Mouse (Mus musculus): ENCODE data around the gene Sipa1l3.
A peak's percentile ranks its signal among the peaks of the same experiment; 100 is the strongest.

Gene Sipa1l3

DNA sequence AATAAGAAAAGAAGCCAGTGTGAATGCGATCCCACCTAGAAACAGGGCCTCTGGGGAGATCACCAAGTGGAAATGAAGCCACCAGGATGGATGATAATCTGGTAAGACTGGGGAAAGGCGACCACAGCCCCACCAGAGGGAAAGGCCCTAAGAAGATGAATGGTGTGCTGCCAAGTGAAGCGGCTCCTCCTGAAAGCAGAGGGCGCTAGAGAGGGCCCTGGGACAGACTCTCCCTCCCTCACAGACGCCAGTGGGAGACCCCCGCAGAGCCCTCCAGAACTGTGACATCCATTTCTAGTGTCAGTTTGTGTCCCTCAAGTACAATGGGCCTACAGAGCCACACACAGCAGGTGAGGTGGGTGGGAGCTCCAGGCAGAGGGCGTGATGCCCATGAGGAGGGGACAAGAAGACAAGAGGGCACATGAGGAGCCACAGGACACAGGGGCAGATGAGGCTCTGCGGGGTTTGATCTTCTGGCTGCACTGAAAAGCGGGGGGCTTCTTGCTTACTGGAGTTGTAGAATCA, 181.6 kb downstream of the Sipa1l3 start:
- no peak for DNase-seq (ENCODE audit: low read depth, low spot score)

DNA sequence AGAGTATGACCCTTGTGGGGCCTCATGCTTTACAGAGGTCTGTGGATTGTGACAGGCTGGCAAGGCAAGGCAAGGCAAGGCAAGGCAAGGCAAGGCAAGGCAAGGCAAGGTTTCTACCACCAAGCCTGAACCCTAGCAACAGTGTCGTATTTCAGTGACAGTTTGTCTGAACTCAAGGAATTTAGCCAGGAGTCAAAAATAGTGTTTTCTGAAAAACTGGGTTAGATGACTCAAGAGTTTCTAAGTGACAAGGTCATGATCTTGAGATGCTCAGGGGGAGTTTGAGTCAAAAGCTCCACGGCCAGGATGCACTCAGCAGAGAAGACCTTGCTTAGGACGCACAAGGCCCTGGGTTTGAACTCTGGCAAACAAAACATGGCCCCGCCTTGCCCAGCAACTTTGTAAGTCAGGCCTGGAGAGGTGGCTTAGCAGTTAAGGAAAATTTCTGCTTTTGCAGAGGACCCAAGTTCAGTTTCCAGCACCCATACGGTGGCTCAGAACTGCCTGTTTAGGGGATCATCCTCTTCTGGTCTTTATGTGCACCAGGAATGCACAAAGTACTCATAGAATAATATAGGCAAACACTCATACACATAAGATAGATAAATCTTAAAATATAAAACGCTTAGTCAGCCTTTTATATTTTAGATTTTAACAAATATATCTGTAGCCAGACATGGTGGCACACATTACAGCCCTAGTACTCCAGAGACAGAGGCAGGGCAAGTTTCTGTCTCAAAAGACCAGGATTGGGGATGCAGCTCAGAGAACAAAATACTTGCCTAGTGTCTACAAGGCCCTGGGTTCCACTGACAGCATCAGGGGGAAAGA, 182.4 kb downstream of the Sipa1l3 start:
- no peak for DNase-seq (ENCODE audit: low read depth, low spot score)

DNA sequence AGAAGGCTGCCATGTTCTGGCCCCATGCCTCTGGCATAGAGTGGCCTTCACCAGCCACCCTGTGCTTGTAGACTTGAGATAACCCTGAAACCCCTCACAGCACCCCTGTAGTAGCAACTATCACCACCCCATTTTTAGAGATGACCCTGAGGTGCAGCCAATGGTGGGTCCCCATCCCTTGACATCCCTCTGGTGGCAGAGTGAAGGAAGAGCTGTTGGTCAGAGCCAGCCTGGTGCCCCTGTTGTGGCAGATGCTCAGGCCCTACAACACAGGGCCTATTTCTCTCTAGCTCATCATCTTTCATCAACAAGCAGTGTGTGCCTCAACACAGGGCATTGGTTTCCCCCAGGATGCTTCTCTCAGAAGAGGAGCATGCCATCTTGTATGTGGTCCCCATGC, 183.2 kb downstream of the Sipa1l3 start:
- DNase-seq (ENCODE audit: low read depth, low spot score), result no peak

DNA sequence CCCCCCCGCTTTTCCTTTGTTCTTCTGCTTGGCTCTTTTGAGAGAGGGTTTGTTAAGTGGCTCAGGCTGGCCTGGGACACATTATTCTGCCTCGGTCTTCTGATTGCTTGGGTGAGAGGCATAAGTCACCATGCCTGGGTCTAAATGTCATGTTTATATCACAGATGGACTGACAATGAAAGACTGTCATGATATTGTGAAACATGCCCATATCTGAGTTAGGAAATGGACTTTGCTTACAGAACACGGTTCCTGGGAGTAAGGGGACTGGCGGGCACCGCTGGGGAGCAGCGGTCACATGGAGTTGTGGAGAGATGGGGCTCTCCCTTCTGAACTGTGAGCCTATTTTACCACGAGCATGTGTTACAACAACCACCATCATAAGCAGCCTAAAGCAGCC, 184.3 kb downstream of the Sipa1l3 start:
- DNase-seq (ENCODE audit: low read depth, low spot score), result no peak

DNA sequence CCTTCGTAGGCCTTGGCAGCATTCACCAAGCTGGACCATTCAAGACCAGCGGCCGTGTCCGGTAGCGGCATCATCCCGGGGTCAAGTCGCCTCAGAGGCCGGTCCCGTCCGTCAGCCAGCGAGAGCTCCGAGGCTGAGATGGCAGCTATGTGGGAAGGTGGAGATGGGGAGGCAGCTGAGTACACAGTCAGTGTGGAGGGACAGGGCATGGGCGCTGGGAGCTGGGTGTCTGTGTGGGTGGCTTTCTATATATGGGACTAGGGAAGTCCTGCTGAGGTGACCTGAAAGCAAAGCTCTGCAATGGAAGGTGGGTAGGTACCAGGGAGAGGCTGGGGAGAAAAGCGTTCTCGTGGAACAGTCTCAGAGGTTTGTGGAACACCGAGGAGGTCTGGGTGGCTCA, 189.5 kb downstream of the Sipa1l3 start:
- no peak for DNase-seq (ENCODE audit: low read depth, low spot score)

DNA sequence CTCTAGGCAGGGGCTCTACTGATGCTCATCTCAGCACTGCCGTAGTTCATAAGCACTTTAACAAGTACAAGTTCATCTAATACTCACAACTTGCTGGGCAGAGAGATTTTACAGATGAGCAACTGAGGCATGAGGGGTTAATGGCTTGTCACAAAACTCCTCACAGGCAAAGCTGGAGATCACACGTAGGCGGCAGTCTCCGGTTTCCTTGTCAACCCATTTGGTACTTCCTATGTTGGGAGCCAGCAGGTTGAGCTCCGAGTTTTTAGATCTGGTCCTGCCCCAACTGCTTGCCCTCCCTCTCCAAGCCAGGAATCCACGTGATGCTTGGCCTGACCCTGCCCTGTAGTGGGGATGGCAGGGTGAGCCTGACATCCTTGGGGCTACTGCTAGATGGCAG, 191.4 kb downstream of the Sipa1l3 start:
- DNase-seq (ENCODE audit: low read depth, low spot score), result no peak

DNA sequence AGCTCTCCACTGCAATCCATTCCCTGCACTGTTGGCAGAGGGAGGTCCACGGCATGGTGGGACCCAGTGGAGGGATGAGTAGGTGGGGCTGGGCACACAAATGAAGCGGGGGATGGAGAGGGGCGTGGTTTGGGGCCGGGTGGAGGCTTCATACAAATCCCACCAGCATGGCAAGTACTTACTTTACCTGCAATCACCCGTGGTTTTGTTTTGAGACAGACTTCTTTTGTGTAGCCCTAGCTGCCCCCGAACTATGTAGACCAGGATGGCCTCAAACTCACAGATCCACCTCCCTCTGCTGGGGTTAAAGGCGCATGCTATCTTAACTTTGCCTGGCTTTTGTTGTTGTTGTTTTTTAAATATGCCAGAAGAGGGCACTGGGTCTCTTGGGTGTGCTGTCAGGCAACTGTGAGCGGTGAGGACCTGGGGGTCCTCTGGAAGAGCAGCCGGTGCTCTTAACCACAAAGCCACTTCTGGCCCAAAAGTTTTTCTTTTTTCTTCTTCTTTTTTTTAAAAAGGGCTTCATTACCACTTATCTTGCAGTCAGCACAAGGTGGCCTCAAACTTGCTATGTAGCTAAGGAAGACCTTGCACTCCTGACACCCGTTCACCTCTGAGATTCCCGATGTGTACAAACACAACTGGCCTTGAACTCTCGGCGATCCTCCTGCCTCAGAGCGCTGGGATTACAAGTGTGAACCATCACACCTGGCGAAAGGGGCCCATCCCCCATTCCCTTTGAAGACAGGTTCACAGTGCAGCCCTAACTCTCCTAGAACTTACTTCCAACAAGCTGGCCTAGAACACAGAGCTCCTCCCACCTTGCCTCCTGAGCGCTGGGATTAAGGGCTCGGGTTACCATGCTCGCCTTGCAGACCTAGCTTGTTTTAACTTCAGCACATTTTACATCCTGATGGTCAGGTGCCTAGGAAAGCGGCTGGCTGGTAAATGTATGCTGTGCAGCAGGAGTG, 198.8 kb downstream of the Sipa1l3 start:
- no peak for DNase-seq (ENCODE audit: low read depth, low spot score)

DNA sequence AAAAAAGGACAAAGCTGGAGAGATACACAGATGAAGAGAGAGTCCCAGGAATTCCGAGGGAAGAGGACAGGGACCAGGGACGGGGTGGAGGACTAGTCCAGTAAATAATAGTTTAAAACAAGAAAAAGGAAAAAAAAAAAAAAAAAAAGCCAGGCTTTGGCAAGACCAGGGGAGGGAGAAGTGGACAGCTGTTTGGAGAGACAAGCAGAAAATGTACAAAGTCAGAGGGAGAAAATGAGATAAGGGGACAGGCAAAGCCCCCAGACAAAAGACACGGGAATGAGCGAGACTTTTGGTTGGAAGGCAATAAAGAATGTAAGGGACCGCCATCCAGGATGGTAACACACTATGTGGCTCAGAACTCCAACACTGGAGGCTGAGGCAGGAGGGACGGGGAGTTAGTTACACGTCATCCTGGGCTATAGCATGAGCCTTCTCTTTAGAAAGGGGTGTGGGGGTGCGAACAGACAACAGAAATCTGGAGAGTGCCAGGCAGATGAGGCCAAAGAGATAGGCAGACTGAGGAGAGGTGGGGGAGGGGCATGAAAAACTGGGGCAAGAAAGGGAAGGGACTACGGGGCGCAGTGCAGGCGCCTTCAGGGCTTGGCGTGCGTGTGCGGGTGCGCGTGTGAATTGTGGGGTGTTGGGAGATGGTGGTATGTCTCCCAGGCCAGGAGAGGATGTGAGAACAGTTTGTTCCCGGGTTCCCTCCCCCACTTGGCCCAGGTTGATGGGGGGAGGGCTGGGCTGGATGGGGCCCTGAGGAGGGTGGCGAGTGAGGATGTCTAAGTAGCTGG, 200.1 kb downstream of the Sipa1l3 start:
- DNase-seq (ENCODE audit: low read depth, low spot score), result no peak

DNA sequence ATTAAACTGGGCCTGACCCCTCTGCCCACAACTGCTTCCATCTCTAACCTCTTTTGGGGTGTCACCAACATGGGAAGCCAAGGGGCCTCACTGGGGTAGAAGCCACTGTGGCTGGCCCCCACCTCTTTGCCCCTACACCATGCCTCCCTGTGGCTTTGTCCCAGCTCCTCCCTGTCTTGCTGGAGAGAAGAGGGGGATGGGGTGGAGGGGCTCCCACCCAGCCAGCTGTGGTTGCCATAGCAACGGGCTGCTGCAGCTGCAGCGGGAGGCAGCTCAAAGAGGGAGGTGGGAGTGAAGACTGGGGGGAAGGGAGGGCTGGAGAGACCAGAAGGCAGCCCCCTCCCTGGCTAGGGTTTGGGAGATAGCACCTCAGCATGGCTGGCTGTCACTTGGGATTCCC, 200.9 kb downstream of the Sipa1l3 start:
- DNase-seq (ENCODE audit: low read depth, low spot score), result peak; percentile 81

DNA sequence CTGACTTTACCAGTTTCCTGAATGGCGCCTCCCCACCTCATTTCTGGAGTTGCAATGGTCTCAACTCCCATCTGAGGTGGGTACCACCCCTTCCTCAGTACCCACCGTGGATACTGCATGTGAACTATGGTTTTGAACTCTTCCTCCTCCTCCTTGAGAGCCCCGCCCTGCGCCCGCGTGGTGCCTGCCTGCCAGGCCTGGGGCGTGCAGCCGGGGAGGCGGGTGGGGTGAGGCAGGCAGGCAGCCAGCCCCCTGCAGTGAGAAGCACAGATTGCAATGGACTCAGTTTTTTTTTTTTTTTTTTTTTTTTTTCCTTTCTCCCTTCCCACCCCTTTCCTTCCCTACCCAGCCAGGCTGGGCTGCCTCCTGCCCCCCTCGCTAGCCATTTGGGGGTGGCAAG, 201.5 kb downstream of the Sipa1l3 start:
- no peak for DNase-seq (ENCODE audit: low read depth, low spot score)

DNA sequence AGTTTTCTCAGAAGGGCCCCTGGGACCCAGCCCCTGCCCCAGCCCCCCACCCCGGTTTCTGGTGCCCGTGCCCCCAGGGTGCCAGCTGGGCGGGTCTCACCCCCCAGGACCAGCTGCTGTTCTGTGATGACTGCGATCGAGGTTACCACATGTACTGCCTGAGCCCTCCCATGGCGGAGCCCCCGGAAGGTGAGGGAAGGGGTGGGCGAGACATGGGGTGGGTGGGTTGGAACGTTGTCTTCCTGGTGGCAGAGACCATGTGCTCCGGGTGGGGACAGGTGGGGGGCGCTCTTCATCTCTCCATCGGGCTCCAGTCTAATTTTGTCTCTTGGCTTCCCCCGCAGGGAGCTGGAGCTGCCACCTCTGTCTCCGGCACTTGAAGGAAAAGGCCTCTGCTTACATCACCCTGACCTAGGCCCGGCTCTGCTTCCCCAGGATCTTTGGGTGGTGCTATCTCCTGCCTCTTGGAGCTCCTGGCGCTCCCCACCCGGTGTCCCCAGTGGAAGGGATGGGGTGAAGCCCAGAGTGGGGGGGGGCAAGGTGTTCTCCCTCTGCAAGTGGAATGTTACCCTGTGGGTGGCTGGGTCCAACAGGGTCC, 202.2 kb downstream of the Sipa1l3 start:
- DNase-seq (ENCODE audit: low read depth, low spot score), result no peak

DNA sequence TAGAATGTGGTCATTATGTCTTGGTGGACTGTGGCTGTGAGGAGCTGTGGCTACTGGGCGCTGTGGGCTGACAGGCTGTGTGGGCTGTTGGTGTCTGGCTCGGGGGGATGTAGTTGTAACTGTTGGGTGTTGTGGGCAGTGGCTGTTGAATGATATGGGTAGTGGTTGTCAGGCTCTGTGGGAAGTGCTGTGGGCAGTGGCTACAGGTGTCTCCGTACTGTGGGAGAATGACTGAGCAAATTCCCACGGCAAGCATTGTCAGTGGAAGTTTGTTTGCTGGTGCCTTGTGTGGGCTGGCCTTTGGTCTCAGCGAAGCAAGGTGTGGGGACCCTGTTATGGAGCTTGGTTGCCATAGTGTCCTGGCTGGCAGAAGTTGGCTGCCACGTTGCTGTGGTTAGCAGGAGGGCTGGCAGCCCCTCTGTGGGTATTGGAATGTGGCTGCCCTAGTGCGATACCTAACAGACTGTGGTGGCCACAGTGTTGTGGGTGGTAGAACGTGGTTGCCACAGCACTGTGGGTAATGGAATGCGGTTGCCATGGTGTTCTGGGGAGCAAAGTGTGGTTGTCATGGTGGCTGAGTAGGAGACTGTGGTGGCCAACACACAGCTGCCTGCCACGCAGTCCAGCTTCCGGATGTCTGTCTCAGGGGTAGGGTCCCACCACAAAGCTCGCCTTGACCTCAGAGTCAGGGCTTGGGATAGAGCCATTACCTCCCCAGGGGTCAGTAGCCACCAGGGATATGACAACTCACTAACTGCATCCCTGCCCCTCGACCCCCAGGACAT, 203.4 kb downstream of the Sipa1l3 start:
- no peak for DNase-seq (ENCODE audit: low read depth, low spot score)

DNA sequence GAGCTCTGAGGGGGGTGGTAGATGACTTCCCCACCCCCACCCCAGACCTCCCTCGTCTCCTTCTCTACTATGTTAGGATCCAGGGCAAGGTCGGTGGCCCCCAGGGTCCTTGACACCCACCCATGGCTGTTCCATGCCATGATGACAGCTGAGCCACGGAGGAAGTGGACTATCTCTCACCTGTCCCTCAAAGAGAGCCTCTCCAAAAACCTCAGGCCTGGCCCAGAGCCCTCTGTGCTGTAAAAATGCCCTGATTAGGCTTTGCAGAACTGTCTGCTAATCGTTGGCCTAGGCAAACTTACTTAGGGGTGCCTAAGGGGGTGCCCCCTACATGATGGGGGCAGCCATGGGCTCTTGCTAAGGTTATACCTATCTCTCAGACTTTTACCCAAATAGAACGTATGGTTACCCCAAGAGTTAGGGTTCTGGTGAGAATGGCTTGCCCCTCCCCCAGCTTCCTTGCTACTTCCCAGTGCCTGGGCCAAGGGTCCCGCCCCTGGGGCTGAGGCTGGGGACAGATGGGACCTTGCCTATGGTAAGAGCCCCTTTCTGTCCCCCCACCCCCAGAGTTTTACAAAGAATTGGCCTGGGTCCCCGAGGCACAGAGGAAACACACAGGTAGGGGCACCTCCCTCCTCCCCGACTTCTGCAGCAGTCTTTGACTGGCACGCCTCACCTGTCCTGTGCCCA, 204.7 kb downstream of the Sipa1l3 start:
- DNase-seq (ENCODE audit: low read depth, low spot score), result no peak

DNA sequence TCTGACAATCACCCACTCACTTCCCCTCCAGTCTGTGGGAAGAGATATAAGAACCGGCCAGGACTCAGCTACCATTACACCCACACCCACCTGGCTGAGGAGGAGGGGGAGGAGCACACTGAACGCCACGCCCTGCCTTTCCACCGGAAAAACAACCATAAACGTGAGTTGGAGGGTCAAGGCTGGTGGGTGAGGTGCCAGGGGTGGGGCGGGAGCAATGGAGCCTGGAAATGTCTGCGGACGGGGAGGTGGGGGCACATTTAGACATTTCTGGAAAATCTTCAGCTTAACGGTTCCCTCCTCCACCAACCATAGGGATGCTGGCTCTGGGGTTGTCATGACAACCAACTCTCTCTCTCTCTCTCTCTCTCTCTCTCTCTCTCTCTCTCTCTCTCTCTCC, 205.4 kb downstream of the Sipa1l3 start:
- DNase-seq (ENCODE audit: low read depth, low spot score), result no peak

DNA sequence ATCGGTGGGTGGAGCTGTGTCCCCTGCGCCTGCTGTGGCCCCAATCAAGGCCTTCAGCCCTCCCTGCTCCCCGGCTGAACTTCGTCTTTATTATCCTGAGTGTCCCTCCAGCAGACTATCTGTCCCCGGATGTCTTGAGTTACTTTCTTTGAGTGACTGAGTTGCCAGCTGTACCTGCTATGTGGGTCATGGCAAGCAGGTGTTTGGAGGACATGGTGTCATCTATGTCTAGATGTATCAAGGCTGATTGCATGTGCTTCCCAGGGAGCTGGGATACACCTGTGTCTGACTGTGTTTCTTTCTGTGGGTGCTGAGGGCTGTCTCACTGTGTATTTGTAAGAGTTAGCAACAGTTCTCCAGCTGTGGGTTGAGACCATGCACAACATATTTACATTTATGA, 208.7 kb downstream of the Sipa1l3 start:
- no peak for DNase-seq (ENCODE audit: low read depth, low spot score)

DNA sequence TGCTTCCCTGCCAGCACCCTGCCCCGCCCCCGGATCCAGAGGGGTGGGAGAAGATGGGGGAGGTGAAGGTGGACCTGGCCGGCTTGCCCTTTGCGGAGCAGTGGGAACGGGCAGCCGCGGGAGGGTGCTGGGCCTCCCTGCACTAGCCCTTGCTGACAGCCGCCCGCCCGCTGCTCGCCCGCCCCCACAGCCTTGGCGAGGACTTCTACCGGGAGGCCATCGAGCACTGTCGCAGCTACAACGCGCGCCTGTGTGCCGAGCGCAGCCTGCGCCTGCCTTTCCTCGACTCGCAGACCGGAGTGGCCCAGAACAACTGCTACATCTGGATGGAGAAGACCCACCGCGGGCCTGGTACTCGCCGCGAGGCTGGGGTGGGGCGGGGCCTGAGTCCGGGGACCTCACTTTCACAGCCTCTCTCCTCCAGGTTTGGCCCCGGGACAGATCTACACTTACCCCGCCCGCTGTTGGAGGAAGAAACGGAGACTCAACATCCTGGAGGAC, 209.2 kb downstream of the Sipa1l3 start:
- DNase-seq (ENCODE audit: low read depth, low spot score), result no peak

DNA sequence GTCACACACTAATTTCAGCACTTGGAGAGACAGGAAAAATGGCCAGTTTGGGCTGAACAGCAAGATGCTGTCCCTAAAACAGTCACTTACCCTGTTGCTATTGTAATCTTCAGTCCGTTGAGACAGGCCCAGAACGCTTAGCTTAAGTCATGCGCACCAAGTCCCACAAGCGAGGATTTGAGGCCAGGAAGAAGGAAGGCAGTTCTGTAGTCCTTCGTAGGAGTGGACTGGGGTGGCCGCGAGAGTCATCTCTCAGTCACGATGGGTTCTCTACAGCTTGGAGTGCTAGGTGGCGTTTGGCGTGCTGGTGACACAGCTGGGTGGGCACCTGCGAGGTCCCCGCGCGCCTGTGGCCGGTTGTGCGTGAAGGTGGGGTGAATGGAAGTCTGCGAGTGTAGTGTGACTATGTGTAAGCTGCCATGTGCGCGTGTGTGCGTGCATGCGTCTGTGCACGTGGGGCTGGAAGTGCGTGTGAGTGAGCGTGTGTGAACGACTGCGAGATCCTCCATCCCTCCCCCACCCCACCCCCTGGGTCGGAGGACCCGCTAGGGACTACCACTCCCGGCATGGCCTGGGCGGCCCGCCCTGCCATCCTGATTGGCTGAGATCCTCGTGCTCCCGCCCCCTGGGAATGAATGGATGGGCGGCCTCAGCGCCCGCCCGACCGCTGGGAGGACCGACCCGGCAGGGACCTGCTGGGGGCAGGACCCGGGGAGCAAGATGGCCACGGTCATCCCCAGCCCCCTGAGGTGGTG, 210.9 kb downstream of the Sipa1l3 start:
- peak; percentile 90 for DNase-seq (ENCODE audit: low read depth, low spot score)

DNA sequence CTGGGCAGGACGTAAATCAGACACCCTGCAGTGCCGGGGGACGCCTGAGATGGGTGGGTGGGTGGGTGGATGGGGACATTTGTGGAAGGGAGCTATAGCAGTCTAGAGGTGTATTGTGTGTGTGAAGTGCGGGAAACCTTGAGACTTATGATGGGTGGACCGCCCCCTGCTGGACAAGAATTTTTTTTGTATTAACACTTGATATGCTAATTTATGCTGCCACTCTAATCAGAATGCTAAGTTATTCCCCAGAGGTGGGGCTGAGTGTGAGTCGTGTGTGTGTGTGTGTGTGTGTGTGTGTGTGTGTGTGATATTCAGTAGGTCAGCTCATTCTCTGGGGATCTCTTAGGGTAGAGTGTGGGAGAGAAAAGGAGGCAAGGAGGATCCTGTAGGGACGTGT, 211.8 kb downstream of the Sipa1l3 start:
- no peak for DNase-seq (ENCODE audit: low read depth, low spot score)

DNA sequence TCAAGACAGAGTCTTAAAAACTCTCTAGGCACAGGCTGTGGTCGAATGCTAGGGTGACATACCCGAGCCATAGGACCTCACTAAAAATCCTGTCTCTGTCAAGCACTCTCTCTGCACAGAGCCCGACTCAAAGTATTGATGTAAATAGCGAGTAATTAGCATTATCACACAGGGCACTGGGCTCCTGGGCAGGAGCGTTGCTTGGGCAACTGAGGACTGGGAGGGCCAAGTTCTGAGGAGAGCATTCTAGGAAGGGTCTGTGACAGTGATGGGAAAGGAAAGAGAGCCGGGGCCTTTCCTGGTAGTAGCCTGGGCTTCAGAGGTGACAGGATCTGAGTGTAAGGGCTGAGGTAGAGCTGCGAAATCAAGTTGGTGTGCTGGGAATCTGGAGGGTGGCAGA, 212.3 kb downstream of the Sipa1l3 start:
- DNase-seq (ENCODE audit: low read depth, low spot score), result no peak
